In the genomic region with DNA sequence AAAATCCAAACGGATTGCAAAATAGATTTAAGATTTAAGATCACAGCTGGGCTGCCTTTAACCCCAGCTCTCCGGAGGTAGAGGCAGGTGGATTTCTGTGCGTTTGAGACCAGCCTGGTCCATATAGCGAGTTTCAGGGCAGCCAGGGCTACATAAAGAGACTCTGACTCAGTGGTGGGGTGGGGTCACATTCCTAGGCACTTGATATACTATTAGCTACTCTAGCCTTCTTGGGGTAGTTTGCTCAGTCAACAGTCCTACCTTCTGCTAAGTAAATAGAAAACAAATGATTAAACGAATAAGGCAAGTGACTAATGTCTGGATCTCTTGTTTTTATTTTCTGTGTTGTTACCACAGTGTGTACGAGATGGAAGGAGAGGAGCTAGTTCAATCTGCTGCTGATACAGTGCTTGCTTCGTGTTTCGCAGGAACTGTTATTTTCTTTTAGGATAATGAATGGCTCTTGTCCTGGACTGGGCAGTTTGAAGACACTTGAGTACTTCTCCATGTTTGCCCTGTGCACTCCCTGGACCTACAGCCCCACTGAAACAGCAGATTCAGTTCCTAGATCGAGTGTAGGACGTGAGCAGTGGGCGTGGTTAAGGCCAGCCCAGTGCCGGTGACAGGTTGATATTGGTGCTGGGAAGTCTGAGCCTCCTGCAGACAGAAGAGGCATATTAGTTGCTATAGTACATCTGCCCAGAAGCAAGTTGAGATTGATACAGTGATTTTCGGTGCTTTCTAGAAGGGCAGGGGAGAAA, we compare ENCODE assay signal across 14 mouse cellular contexts. TPM values are rescaled to one million over a fixed set of nuclear protein-coding genes. Genes with fewer than 3 reads are reported as not detected.
DNase-seq lines count a peak whose midpoint lies in the region; ATAC-seq and TF ChIP-seq lines count a peak whose summit lies in the region.
"Had no signal": no experiment of that assay in that cellular context is flagged by ENCODE, and none has a peak within 500 bp of the region (broad histone marks: within the 10 kb centered on the region; RNA-seq: fewer than 3 reads in every experiment).

No protein-coding gene starts in this region.

- no peak; the same call in 1 of the 2 replicates for ATAC-seq in heart, embryonic 16.5 days (replicated peaks; ENCODE audit: extremely low read depth, insufficient read depth, low FRiP score)
- ATAC-seq in heart, embryonic 11.5 days (replicated peaks; ENCODE audit: insufficient number of reproducible peaks, low FRiP score, low TSS enrichment): no peak
- ATAC-seq in lung, embryonic 14.5 days (ENCODE audit: insufficient read depth): peak; percentile 87
- ATAC-seq in megakaryocyte progenitor cell, adult 5-6 weeks (replicated peaks; ENCODE audit: poor library complexity): peak; percentile 64

- in situ Hi-C loops in ES-E14 (cut with MboI; ENCODE audit: low sequenced_read_pairs in 2 of 2, unreplicated experiment in 2 of 2): loop anchor here in 1 of 2 experiments (25.0 kb wide), 1 partner anchor 273 kb away; no protein-coding TSS in a partner anchor

- H3K9ac ChIP-seq in heart, embryonic 16.5 days (ENCODE audit: low read length): no peak overlapping the region
- no peak overlapping the region for H3K9ac ChIP-seq in heart, embryonic 11.5 days (ENCODE audit: low read depth, low read length)
- 0 out of 2 replicates have a peak overlapping the region, but pooled peaks have one; percentile 6 for H3K9ac ChIP-seq in ES-E14 (ENCODE audit: insufficient read depth, low read depth, low read length, poor library complexity, severe bottlenecking)
- H3K9ac ChIP-seq in lung, embryonic 14.5 days: no peak overlapping the region
- H3K9ac ChIP-seq: liver, embryonic 13.5 days had no signal

- H3K27ac ChIP-seq in heart, embryonic 16.5 days (ENCODE audit: low read length): no peak overlapping the region
- no peak overlapping the region for H3K27ac ChIP-seq in heart, embryonic 11.5 days (ENCODE audit: low read depth, low read length)
- no peak overlapping the region for H3K27ac ChIP-seq in ES-E14 (ENCODE audit: insufficient read depth, low read depth, low read length, poor library complexity, severe bottlenecking)
- no peak overlapping the region for H3K27ac ChIP-seq in lung, embryonic 14.5 days (ENCODE audit: low read depth)
- H3K27ac ChIP-seq in limb, embryonic 10.5 days: no peak overlapping the region
- H3K27ac ChIP-seq: hindbrain, embryonic 10.5 days; liver, embryonic 13.5 days had no signal

- H3K27me3 ChIP-seq in heart, embryonic 16.5 days (ENCODE audit: control insufficient read depth, insufficient read depth, low read length): peaks cover 3% of the 10 kb centered on the region; the same call in 1 of the 2 replicates
- peaks cover under 1% of the 10 kb centered on the region; the same call in 1 of the 2 replicates for H3K27me3 ChIP-seq in heart, embryonic 11.5 days (ENCODE audit: control insufficient read depth, insufficient read depth, low read length)
- H3K27me3 ChIP-seq in lung, embryonic 14.5 days (ENCODE audit: insufficient read depth, low read length): no peaks in the 10 kb centered on the region
- peaks cover 4% of the 10 kb centered on the region for H3K27me3 ChIP-seq in limb, embryonic 10.5 days (ENCODE audit: low read depth, poor library complexity, severe bottlenecking)

- H3K4me1 ChIP-seq in heart, embryonic 16.5 days (ENCODE audit: control insufficient read depth, insufficient read depth, low read length): no peaks in the 10 kb centered on the region
- H3K4me1 ChIP-seq in heart, embryonic 11.5 days (ENCODE audit: control insufficient read depth, insufficient read depth, low read length): no peaks in the 10 kb centered on the region
- peaks cover 2 to 6% of the 10 kb centered on the region in 2 experiments; a peak in 1 of 4 replicates for H3K4me1 ChIP-seq in ES-E14 (ENCODE audit: control insufficient read depth in 2 of 2, insufficient read depth in 2 of 2, low read length in 2 of 2, poor library complexity in 1 of 2)
- no peaks in the 10 kb centered on the region for H3K4me1 ChIP-seq in lung, embryonic 14.5 days (ENCODE audit: insufficient read depth)
- H3K4me1 ChIP-seq in limb, embryonic 10.5 days: no peaks in the 10 kb centered on the region
- H3K4me1 ChIP-seq: hindbrain, embryonic 10.5 days; liver, embryonic 13.5 days had no signal

- TF ChIP-seq CTCF in lung, embryonic 14.5 days (IDR thresholded peaks at IDR 0.05; ENCODE audit: low read depth): no peak

- WGBS in heart, embryonic 16.5 days: 63% methylated on average over 13 of the region's 13 CpGs
- 65% methylated on average over 13 of the region's 13 CpGs for WGBS in heart, embryonic 11.5 days (ENCODE audit: insufficient replicate concordance)
- WGBS in lung, embryonic 14.5 days: 43% methylated on average over 13 of the region's 13 CpGs
- 78% methylated on average over 13 of the region's 13 CpGs for WGBS in limb, embryonic 10.5 days

- no peaks in the 10 kb centered on the region for H3K9me3 ChIP-seq in heart, embryonic 16.5 days (replicated peaks; ENCODE audit: control insufficient read depth, low read length)
- no peaks in the 10 kb centered on the region for H3K9me3 ChIP-seq in heart, embryonic 11.5 days (replicated peaks; ENCODE audit: control insufficient read depth, low read length)
- no peaks in the 10 kb centered on the region for H3K9me3 ChIP-seq in ES-E14 (ENCODE audit: control insufficient read depth, insufficient read depth, low read depth, low read length)
- H3K9me3 ChIP-seq in lung, embryonic 14.5 days (ENCODE audit: low read depth, low read length): no peaks in the 10 kb centered on the region
- H3K9me3 ChIP-seq in limb, embryonic 10.5 days (replicated peaks): no peaks in the 10 kb centered on the region
- H3K9me3 ChIP-seq: hindbrain, embryonic 10.5 days; liver, embryonic 13.5 days had no signal

- H3K4me2 ChIP-seq in heart, embryonic 16.5 days (ENCODE audit: low read depth, low read length): 0 out of 2 replicates have a peak overlapping the region, but pooled peaks have one; percentile 9
- no peak overlapping the region for H3K4me2 ChIP-seq in heart, embryonic 11.5 days
- H3K4me2 ChIP-seq in lung, embryonic 14.5 days: peak overlapping the region; percentile 30
- H3K4me2 ChIP-seq: liver, embryonic 13.5 days had no signal

- DNase-seq in ES-E14 (ENCODE audit: low read depth, low spot score): no peak
- peak; percentile 46 for DNase-seq in lung, embryonic 14.5 days
- DNase-seq in natural killer cell, adult 2 months (ENCODE audit: low spot score in 2 of 2): no peak
- no peak for DNase-seq in adrenal gland, postnatal 4 days (ENCODE audit: low spot score in 2 of 2)
- no peak for DNase-seq in limb, embryonic 10.5 days (ENCODE audit: low spot score)
- DNase-seq: B cell, adult 2 months; kidney, adult 11 months; layer of hippocampus, postnatal 36 days; thymus, postnatal 36 days had no signal

- H3K4me3 ChIP-seq in heart, embryonic 16.5 days (ENCODE audit: low read length): no peak overlapping the region
- H3K4me3 ChIP-seq in heart, embryonic 11.5 days (ENCODE audit: low read depth, low read length): no peak overlapping the region
- H3K4me3 ChIP-seq in ES-E14 (ENCODE audit: insufficient read depth in 1 of 2, low read depth in 1 of 2, low read length in 2 of 2, poor library complexity in 1 of 2, severe bottlenecking in 1 of 2): no peak overlapping the region
- H3K4me3 ChIP-seq in lung, embryonic 14.5 days (ENCODE audit: low read depth, low read length): peak overlapping the region; percentile 1; the same call in 1 of the 2 replicates
- H3K4me3 ChIP-seq in limb, embryonic 10.5 days: no peak overlapping the region
- H3K4me3 ChIP-seq: hindbrain, embryonic 10.5 days; liver, embryonic 13.5 days had no signal

- H3K36me3 ChIP-seq in heart, embryonic 16.5 days (ENCODE audit: control insufficient read depth, insufficient read depth): no peaks in the 10 kb centered on the region
- H3K36me3 ChIP-seq in heart, embryonic 11.5 days (ENCODE audit: control insufficient read depth, insufficient read depth, low read length): no peaks in the 10 kb centered on the region
- H3K36me3 ChIP-seq in ES-E14 (ENCODE audit: control insufficient read depth, insufficient read depth, low read length, poor library complexity, severe bottlenecking): no peaks in the 10 kb centered on the region
- no peaks in the 10 kb centered on the region for H3K36me3 ChIP-seq in lung, embryonic 14.5 days (ENCODE audit: insufficient read depth)
- no peaks in the 10 kb centered on the region for H3K36me3 ChIP-seq in limb, embryonic 10.5 days
- H3K36me3 ChIP-seq: hindbrain, embryonic 10.5 days; liver, embryonic 13.5 days had no signal

TF ChIP-seq in ES-E14, 5 proteins besides CTCF, POLR2A, EP300 and RAD21:
- TF ChIP-seq HCFC1 (IDR thresholded peaks at IDR 0.05; ENCODE audit: borderline replicate concordance, insufficient read depth, low read length): no peak
- TF ChIP-seq ZC3H11A (IDR thresholded peaks at IDR 0.05; ENCODE audit: borderline replicate concordance, low read depth, low read length): no peak
- TF ChIP-seq MAFK (IDR thresholded peaks at IDR 0.05; ENCODE audit: insufficient read depth, low read depth, low read length): no peak
- no peak for TF ChIP-seq ZNF384 (IDR thresholded peaks at IDR 0.05; ENCODE audit: low read depth, low read length)
- no peak for TF ChIP-seq CHD2 (IDR thresholded peaks at IDR 0.05; ENCODE audit: low read depth, low read length)
TF ChIP-seq in ES-E14: peak in this region for 0.

RNA-seq across cellular contexts. Expression of a gene that starts 6.9 kb away (rescaled TPM):
- polyA plus RNA-seq in heart, embryonic 16.5 days (2015; fragmentation: Nextera tagmentation; extraction: Ambion mirVana): 123 and 131 TPM in 2 replicates
- 84.3 and 93.6 TPM in 2 replicates for polyA plus RNA-seq in heart, embryonic 11.5 days (2014; fragmentation: Nextera tagmentation; extraction: Ambion mirVana)
- 6.4 and 11.0 TPM in 2 replicates for total RNA-seq in ES-E14 (2012; rRNA removed)
- 5.5 and 5.7 TPM in 2 replicates for polyA plus RNA-seq in lung, embryonic 14.5 days (2014; fragmentation: Nextera tagmentation; extraction: Ambion mirVana)
- total RNA-seq in megakaryocyte progenitor cell, adult 5-6 weeks (2015): 0.62 and 2.8 TPM in 2 replicates
- 0.51 and 3.7 TPM in 2 replicates for total RNA-seq in megakaryocyte progenitor cell, adult 5-6 weeks (2017)
- 1 to 10 TPM; 5.9 to 7.5 TPM for total RNA-seq in adrenal gland, postnatal 4 days (2021)
- polyA plus RNA-seq in limb, embryonic 10.5 days (2016; fragmentation: Nextera tagmentation; extraction: Ambion mirVana): 3.0 and 3.4 TPM in 2 replicates

Comparison
In these comparisons a context has a peak if more than half of its experiments do, and no peak if none do; other contexts are left out.
1. ATAC-seq: peak in lung, embryonic 14.5 days (single experiment) and megakaryocyte progenitor cell, adult 5-6 weeks (single experiment); none in heart, embryonic 16.5 days (single experiment) and heart, embryonic 11.5 days (single experiment).
2. RNA of a gene that starts 6.9 kb away (polyA plus RNA-seq): 123 to 131 TPM in heart, embryonic 16.5 days and 84.3 to 93.6 TPM in heart, embryonic 11.5 days; 5.5 to 5.7 TPM in lung, embryonic 14.5 days and 3.0 to 3.4 TPM in limb, embryonic 10.5 days; every median in the first group is over 10 times any median in the second.